Mouse (Mus musculus): ENCODE measurements around the gene Rp2. TPM values are rescaled to one million over a fixed set of nuclear protein-coding genes. Genes with fewer than 3 reads are reported as not detected.

The Rp2 gene
- polyA plus RNA-seq, 1 experiment from 2014 or later, result 22.8 TPM

Other genes with a start within 250 kb of the Rp2 start
- gene Slc9a7, start 72.7 kb upstream of the Rp2 start, polyA plus RNA-seq (2016; fragmentation: Nextera tagmentation; extraction: Ambion mirVana), result 2.5 and 4.0 TPM in 2 replicates
- 7.8 and 9.7 TPM in 2 replicates for gene Jade3, start 61.2 kb downstream of the Rp2 start, polyA plus RNA-seq (2016; fragmentation: Nextera tagmentation; extraction: Ambion mirVana)
- gene Rgn, start 185.3 kb downstream of the Rp2 start, polyA plus RNA-seq (2016; fragmentation: Nextera tagmentation; extraction: Ambion mirVana), result 0.29 TPM in 1 of 2 replicates, not detected in the other

All from hindbrain, embryonic 12.5 days (tissue).